In genomic region chr2:52990874-52991687, GRCm38 (mm10) we compare ENCODE assay signal across 8 mouse cellular contexts.
DNase-seq lines count a peak whose midpoint lies in the region; ATAC-seq and TF ChIP-seq lines count a peak whose summit lies in the region.

No protein-coding gene starts in this region.

- peak overlapping the region; percentile 72; the same call in 1 of the 2 replicates for H3K27ac ChIP-seq in kidney, embryonic 16.5 days (ENCODE audit: low read length)
- H3K27ac ChIP-seq in hindbrain, postnatal 0 days: peak overlapping the region; percentile 56

- no peak overlapping the region for H3K4me3 ChIP-seq in kidney, embryonic 16.5 days (ENCODE audit: low read length)
- H3K4me3 ChIP-seq in hindbrain, postnatal 0 days (ENCODE audit: low read length): no peak overlapping the region

- no peak for DNase-seq in kidney, adult 18-20 months
- peak; percentile 16 for DNase-seq in gastrocnemius, postnatal 10 days
- DNase-seq in hindbrain, postnatal 0 days (ENCODE audit: low spot score): no peak
- DNase-seq in lung, postnatal 36 days: peak; percentile 64
- DNase-seq in yolk sac, embryonic 10.5 days (ENCODE audit: low spot score): no peak
- no peak for DNase-seq in adrenal gland, postnatal 10 days

- H3K27me3 ChIP-seq in kidney, embryonic 16.5 days (ENCODE audit: insufficient read depth, low read length): no peaks in the 10 kb centered on the region
- H3K27me3 ChIP-seq in hindbrain, postnatal 0 days (ENCODE audit: insufficient read depth, low read length): no peaks in the 10 kb centered on the region

- WGBS in kidney, embryonic 16.5 days: 23% methylated on average over 9 of the region's 9 CpGs
- WGBS in hindbrain, postnatal 0 days: 76% methylated on average over 9 of the region's 9 CpGs

- 0 out of 2 replicates have a peak overlapping the region, but pooled peaks have one; percentile 24 for H3K9ac ChIP-seq in kidney, embryonic 16.5 days (replicated peaks; ENCODE audit: low read length)
- no peak overlapping the region for H3K9ac ChIP-seq in hindbrain, postnatal 0 days (replicated peaks; ENCODE audit: low read length)

- no peaks in the 10 kb centered on the region for H3K9me3 ChIP-seq in kidney, embryonic 16.5 days (ENCODE audit: low read length)
- no peaks in the 10 kb centered on the region for H3K9me3 ChIP-seq in hindbrain, postnatal 0 days (ENCODE audit: low read length)

- H3K36me3 ChIP-seq in kidney, embryonic 16.5 days (ENCODE audit: insufficient read depth, low read length): no peaks in the 10 kb centered on the region
- no peaks in the 10 kb centered on the region for H3K36me3 ChIP-seq in hindbrain, postnatal 0 days (ENCODE audit: insufficient read depth, low read length)

- H3K4me2 ChIP-seq in kidney, embryonic 16.5 days (replicated peaks; ENCODE audit: low read depth, low read length): 0 out of 2 replicates have a peak overlapping the region, but pooled peaks have one; percentile 1
- H3K4me2 ChIP-seq in hindbrain, postnatal 0 days (ENCODE audit: low read depth, low read length): no peak overlapping the region

- peaks cover 29% of the 10 kb centered on the region for H3K4me1 ChIP-seq in kidney, embryonic 16.5 days (ENCODE audit: insufficient read depth, low read length)
- H3K4me1 ChIP-seq in hindbrain, postnatal 0 days (ENCODE audit: insufficient read depth, low read length): peaks cover 15% of the 10 kb centered on the region

- 0 out of 2 replicates have a peak, but pooled peaks have one; percentile 3 for ATAC-seq in kidney, embryonic 16.5 days (ENCODE audit: low FRiP score, low TSS enrichment)
- ATAC-seq in hindbrain, postnatal 0 days: no peak
- no peak for ATAC-seq in megakaryocyte-erythroid progenitor cell, adult 5-6 weeks (replicated peaks; ENCODE audit: low FRiP score, low TSS enrichment, poor library complexity, severe bottlenecking)

- TF ChIP-seq CTCF in hindbrain, postnatal 0 days (IDR thresholded peaks at IDR 0.05; ENCODE audit: low read depth): no peak

Comparison
In these comparisons a context has a peak if more than half of its experiments do, and no peak if none do; other contexts are left out.
1. DNase-seq: peak in gastrocnemius, postnatal 10 days (single experiment) and lung, postnatal 36 days (single experiment); none in kidney, adult 18-20 months (single experiment), hindbrain, postnatal 0 days (single experiment), yolk sac, embryonic 10.5 days (single experiment) and adrenal gland, postnatal 10 days (single experiment).